Mouse (Mus musculus) neural tube, embryonic 11.5 days (tissue): ENCODE results near the gene 1810049J17Rik. TPM values are rescaled to one million over a fixed set of nuclear protein-coding genes. Genes with fewer than 3 reads are reported as not detected.
A peak's percentile ranks its signal among the peaks of the same experiment; 100 is the strongest.
"Not testable (repeated sequence)": the region's sequence is repeated elsewhere in the genome, so short reads cannot be mapped to it uniquely, and the experiment has no call there.

Source experiments
- ATAC-seq: fragments of 200-750 bp; cut with Nextera tagmentation; 2 replicates; pipeline ENCODE4 v1.8.0; 2017; ENCODE audit warnings: moderate number of reproducible peaks, mild to moderate bottlenecking, moderate TSS enrichment, moderate library complexity; ENCODE audit not compliant: insufficient read depth, low FRiP score, low TSS enrichment
- DNase-seq: peaks from one replicate; pipeline ENCODE4 v3.0.0-alpha.2; 2015; ENCODE audit warnings: low spot score
- H3K27ac ChIP-seq: fragments of 300-500 bp; sonication (generic); 2 replicates; pipeline ENCODE4 v1.5.1; 2014; ENCODE audit warnings: low read depth, mild to moderate bottlenecking, low read length
- H3K27me3 ChIP-seq: fragments of 300-500 bp; sonication (generic); 2 replicates; pipeline ENCODE4 v1.6.1; 2014; ENCODE audit warnings: mild to moderate bottlenecking, low read length, mixed read lengths; ENCODE audit not compliant: control insufficient read depth, insufficient read depth
- H3K36me3 ChIP-seq: fragments of 300-500 bp; sonication (generic); 2 replicates; pipeline ENCODE4 v1.6.1; 2014; ENCODE audit warnings: mild to moderate bottlenecking, low read length, moderate library complexity, mixed read lengths; ENCODE audit not compliant: control insufficient read depth, insufficient read depth
- H3K4me1 ChIP-seq: fragments of 300-500 bp; sonication (generic); 2 replicates; pipeline ENCODE4 v1.6.1; 2014; ENCODE audit warnings: low read length, mixed read lengths; ENCODE audit not compliant: control insufficient read depth, insufficient read depth
- H3K4me2 ChIP-seq: fragments of 300-500 bp; sonication (generic); 2 replicates; pipeline ENCODE4 v1.6.1; 2014; ENCODE audit warnings: low read depth, mild to moderate bottlenecking, moderate library complexity
- H3K4me3 ChIP-seq: fragments of 300-500 bp; sonication (generic); 2 replicates; pipeline ENCODE4 v1.5.1; 2014; ENCODE audit warnings: low read depth, low read length
- H3K9ac ChIP-seq: fragments of 300-500 bp; sonication (generic); 2 replicates; pipeline ENCODE4 v1.6.1; 2014; ENCODE audit warnings: mild to moderate bottlenecking, low read length
- H3K9me3 ChIP-seq: fragments of 300-500 bp; sonication (generic); 2 replicates; pipeline ENCODE4 v1.6.1; 2016; ENCODE audit warnings: low read length; ENCODE audit not compliant: control insufficient read depth
- WGBS: fragments of 180-500 bp; shearing (Covaris S2); extraction: QIAGEN DNeasy Blood & Tissue Kit; methylation state at CpG from one replicate; pipeline ENCODE4 v1.1.7; 2014; 5-methylcytosine and 5-hydroxymethylcytosine counted together
- polyA plus RNA-seq: library from polyadenylated mRNA; unstranded; fragments of >200 nt; fragmentation: Nextera tagmentation; extraction: Ambion mirVana; gene quantifications from 2 replicates; pipeline ENCODE4 v1.2.1, GENCODE M21; 2014

1810049J17Rik gene
- 1.6 and 1.9 TPM in 2 replicates for polyA plus RNA-seq

- peaks cover 12% of the 10 kb centered on the region for H3K4me1 ChIP-seq
- ATAC-seq (peak; percentile 35), DNase-seq (peak; percentile 44)
- no peaks in the 10 kb centered on the region for H3K9me3 ChIP-seq
- peak within 1 kb of the TSS; percentile 75 for H3K4me2 ChIP-seq
- WGBS, result 0% methylated on average over 52 of the region's 70 CpGs
- peak within 1 kb of the TSS; percentile 96 for H3K9ac ChIP-seq
- H3K27me3 ChIP-seq, result no peaks in the 10 kb centered on the region; the same call in 1 of the 2 replicates
- no peaks in the 10 kb centered on the region for H3K36me3 ChIP-seq
- H3K4me3 ChIP-seq, result peak within 1 kb of the TSS; percentile 93
- peak within 1 kb of the TSS; percentile 91 for H3K27ac ChIP-seq
These were observed at the start of gene 1810049J17Rik for GRCm38 (mm10) chr15:12321788-12322621. Gene 1810049J17Rik, minus strand, starts transcription at chr15:12321899.

DNA sequence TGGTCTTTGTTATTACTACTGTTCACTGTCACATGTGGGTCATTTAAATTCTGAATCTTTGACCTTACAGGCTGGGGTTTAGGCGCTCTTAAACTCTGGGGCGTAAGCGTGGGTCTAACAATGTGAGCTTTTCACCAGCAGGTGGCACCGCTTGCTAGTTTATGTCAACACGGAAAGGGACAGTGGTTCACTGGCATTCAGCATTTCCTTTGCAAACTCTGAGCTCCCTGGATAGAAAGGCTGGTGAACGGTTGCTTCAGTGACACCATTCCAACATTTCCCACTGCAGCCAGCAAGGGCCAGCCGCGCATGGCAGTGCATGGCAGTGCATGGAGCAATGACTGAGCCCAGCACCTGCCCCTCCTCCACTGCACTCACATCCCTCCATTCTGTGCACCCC is 49.5 kb upstream of the 1810049J17Rik start:
- no peaks in the 10 kb centered on the region for H3K9me3 ChIP-seq
- peak; percentile 80 for DNase-seq
- peaks cover 3% of the 10 kb centered on the region; the same call in 1 of the 2 replicates for H3K27me3 ChIP-seq
- ATAC-seq, result peak; percentile 37; the same call in 1 of the 2 replicates
- no peak overlapping the region for H3K27ac ChIP-seq
- no peak overlapping the region for H3K4me2 ChIP-seq
- H3K4me1 ChIP-seq, result peaks cover 5% of the 10 kb centered on the region
- no peak overlapping the region for H3K9ac ChIP-seq
- no peaks in the 10 kb centered on the region for H3K36me3 ChIP-seq
- no peak overlapping the region for H3K4me3 ChIP-seq
- WGBS, result 9% methylated on average over 8 of the region's 8 CpGs

DNA sequence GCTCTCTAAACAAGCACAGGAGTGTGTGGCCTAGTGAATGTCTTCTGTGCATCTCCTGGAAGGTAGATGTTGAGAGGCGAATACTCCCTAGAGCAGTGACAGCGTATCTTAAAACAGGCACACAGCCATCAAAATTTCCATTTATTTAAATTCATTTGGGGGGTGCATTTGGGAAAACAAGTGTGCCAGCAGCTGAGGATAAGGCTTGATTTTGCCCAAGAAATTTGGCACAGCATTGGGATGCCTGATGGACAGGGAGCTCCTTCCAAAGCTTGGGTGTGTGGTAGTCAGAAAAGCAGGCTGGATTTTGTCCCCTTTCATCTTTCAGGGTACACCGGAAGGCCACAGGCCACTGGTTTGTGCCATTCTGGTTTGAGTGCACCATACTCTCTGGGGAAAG is 48.4 kb upstream of the 1810049J17Rik start:
- no peaks in the 10 kb centered on the region for H3K36me3 ChIP-seq
- WGBS, result 97% methylated on average over 3 of the region's 3 CpGs
- ATAC-seq (no peak), DNase-seq (no peak)
- H3K27me3 ChIP-seq, result no peaks in the 10 kb centered on the region
- H3K4me2 ChIP-seq, result no peak overlapping the region
- H3K4me3 ChIP-seq, result no peak overlapping the region
- peaks cover 14% of the 10 kb centered on the region for H3K4me1 ChIP-seq
- no peaks in the 10 kb centered on the region for H3K9me3 ChIP-seq
- no peak overlapping the region for H3K9ac ChIP-seq
- no peak overlapping the region for H3K27ac ChIP-seq

GRCm38 (mm10) chr15:12368850-12369249 is 47.2 kb upstream of the 1810049J17Rik start:
- no peak overlapping the region for H3K9ac ChIP-seq
- no peaks in the 10 kb centered on the region for H3K9me3 ChIP-seq
- no peak overlapping the region for H3K4me3 ChIP-seq
- no peak for ATAC-seq
- H3K27ac ChIP-seq, result no peak overlapping the region
- 90% methylated on average over 4 of the region's 4 CpGs for WGBS
- no peak overlapping the region for H3K4me2 ChIP-seq
- DNase-seq, result no peak
- peaks cover 14% of the 10 kb centered on the region for H3K4me1 ChIP-seq
- no peaks in the 10 kb centered on the region for H3K36me3 ChIP-seq
- H3K27me3 ChIP-seq, result no peaks in the 10 kb centered on the region

DNA sequence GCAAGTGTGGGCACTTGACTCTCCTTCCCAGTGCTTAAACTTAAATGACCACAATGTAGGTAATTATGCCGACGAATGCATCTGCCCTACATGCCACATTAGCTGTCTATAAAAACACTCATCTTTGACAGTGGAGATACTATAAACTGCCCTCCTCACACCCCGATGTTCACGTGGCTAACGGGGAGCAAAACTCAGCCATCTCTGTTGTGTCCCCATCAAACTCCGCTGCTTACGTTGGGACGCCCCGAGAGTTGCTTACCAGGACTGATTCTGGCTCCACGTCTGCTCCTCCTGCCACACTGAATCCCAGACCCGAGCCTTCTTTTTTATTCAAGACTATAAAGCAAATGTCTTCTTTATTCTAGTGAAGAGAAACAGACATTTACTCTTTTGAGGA is 46.7 kb upstream of the 1810049J17Rik start:
- H3K4me2 ChIP-seq, result no peak overlapping the region
- no peaks in the 10 kb centered on the region for H3K36me3 ChIP-seq
- no peak overlapping the region for H3K27ac ChIP-seq
- H3K27me3 ChIP-seq, result no peaks in the 10 kb centered on the region
- ATAC-seq (no peak), DNase-seq (no peak)
- no peak overlapping the region for H3K4me3 ChIP-seq
- no peaks in the 10 kb centered on the region for H3K9me3 ChIP-seq
- no peak overlapping the region for H3K9ac ChIP-seq
- peaks cover 14% of the 10 kb centered on the region for H3K4me1 ChIP-seq
- 75% methylated on average over 11 of the region's 11 CpGs for WGBS

DNA sequence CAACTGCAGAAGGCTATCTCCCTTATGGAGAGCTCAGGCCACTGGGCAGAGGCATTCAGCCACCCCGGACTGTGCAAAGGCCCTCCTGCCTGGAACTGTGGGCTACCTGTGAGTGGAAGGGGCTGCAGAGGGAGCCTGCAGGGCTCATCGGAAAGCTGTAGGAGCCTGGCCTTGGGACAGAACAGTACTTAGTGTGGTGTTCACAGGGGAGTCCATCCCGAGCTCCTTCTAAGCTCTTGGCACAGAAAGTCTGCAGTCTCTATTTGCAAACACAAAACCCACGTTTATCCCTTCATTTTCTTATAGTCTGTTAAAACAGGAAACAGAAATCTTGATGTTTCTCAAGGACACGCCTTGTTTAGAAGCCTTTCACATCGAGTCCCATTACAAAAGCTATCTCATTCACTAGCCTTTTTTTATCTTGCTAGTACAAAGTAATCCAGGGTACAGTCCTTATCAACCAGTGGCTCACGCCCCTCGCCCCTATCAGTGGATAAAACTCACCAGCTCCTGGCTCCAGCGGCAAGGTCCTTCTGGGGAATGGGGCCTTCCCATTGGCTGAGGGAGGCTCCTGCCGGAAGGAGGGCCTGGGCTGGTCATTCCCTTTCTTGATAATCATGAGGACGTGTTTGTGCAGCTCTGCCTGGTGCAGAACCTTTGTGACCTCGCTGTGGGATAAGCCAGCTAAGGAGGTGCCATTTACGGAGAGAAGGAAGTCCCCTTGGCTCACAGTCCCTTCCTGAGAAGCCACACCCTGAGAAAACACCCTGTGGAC is 45.8 kb upstream of the 1810049J17Rik start:
- no peak for ATAC-seq
- Histone ChIP-seq H3K9me3 (no peaks in the 10 kb centered on the region), H3K27ac (no peak overlapping the region)

GRCm38 (mm10) chr15:12366580-12367305 is 45.0 kb upstream of the 1810049J17Rik start:
- H3K9me3 ChIP-seq, H3K4me3 ChIP-seq, H3K9ac ChIP-seq, H3K4me2 ChIP-seq, ATAC-seq, H3K36me3 ChIP-seq, DNase-seq, H3K27ac ChIP-seq, H3K27me3 ChIP-seq: not testable (repeated sequence)
- 88% methylated on average over 11 of the region's 11 CpGs for WGBS
- peaks cover 14% of the 10 kb centered on the region for H3K4me1 ChIP-seq

More for the DNA sequence above, 45.8 kb upstream of the 1810049J17Rik start:
- Histone ChIP-seq H3K36me3 (no peaks in the 10 kb centered on the region), H3K27me3 (no peaks in the 10 kb centered on the region), H3K4me2 (no peak overlapping the region), H3K4me3 (no peak overlapping the region), H3K9ac (no peak overlapping the region), H3K4me1 (peaks cover 14% of the 10 kb centered on the region)
- 64% methylated on average over 13 of the region's 13 CpGs for WGBS
- no peak for DNase-seq

DNA sequence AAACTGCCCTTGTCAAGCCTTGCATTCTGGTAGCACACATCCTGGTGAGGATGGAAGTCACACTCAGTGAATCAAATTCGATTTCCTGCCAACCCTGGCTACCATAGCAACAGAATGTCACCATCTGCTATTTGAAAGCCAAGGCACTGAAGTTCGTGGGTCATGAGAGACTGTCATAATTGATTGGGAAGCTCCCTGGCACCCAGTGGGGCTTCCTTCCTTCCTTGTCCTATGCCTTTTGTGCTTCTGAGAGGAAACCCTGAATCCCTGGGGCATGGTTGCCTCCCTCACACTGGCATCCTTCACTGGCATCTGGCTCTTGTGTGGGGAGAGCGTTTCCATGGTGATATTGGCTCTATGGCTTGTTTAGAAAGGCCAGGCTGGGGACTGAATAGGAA is 44.4 kb upstream of the 1810049J17Rik start:
- ATAC-seq, result peak; percentile 88
- peak; percentile 76 for DNase-seq
- H3K4me1 ChIP-seq, result peaks cover 14% of the 10 kb centered on the region
- 32% methylated on average over 3 of the region's 3 CpGs for WGBS
- 0 out of 2 replicates have a peak overlapping the region, but pooled peaks have one; percentile 31 for H3K27ac ChIP-seq
- no peaks in the 10 kb centered on the region for H3K36me3 ChIP-seq
- no peaks in the 10 kb centered on the region for H3K27me3 ChIP-seq
- H3K4me2 ChIP-seq, result no peak overlapping the region
- H3K4me3 ChIP-seq, result no peak overlapping the region
- H3K9me3 ChIP-seq, result no peaks in the 10 kb centered on the region
- H3K9ac ChIP-seq, result no peak overlapping the region
